ENCODE assay signal across 30 mouse cellular contexts in the genomic region with DNA sequence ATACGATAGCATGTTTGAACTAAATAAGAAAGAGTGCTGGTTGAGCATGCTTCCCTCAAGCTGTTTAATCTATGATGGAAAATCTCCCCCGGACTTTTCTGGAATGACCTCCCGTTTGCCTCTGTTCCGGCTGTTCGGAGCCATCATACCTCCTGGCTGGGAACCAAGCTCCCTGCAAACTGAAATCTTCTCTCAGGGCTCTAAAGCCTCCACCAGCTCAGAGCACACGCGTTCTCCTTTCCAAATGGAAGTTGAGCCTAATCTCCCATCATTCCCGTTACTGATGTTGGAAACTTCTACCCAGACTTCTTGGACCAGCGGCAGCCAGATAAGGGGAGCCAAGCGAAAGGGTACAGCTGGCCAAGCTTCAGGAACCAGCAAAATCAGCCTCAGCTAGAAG. TPM values are rescaled to one million over a fixed set of nuclear protein-coding genes. Genes with fewer than 3 reads are reported as not detected.
"Had no signal": no experiment of that assay in that cellular context is flagged by ENCODE, and none has a peak within 500 bp of the region (broad histone marks: within the 10 kb centered on the region; RNA-seq: fewer than 3 reads in every experiment).

No protein-coding gene starts in this region.

- H3K27me3 ChIP-seq: intestine, embryonic 15.5 days; kidney, embryonic 15.5 days; limb, embryonic 13.5 days; liver, embryonic 13.5 days; midbrain, embryonic 15.5 days; neural tube, embryonic 12.5 days; neural tube, embryonic 15.5 days had no signal

- H3K4me1 ChIP-seq: liver, embryonic 13.5 days; midbrain, embryonic 15.5 days; neural tube, embryonic 12.5 days had no signal

- H3K4me3 ChIP-seq: intestine, embryonic 15.5 days; kidney, embryonic 15.5 days; limb, embryonic 13.5 days; liver, embryonic 13.5 days; midbrain, embryonic 15.5 days; neural tube, embryonic 12.5 days; neural tube, embryonic 15.5 days had no signal

- H3K9ac ChIP-seq: intestine, embryonic 15.5 days; kidney, embryonic 15.5 days; limb, embryonic 13.5 days; liver, embryonic 13.5 days; midbrain, embryonic 15.5 days; neural tube, embryonic 12.5 days; neural tube, embryonic 15.5 days had no signal

- DNase-seq: kidney, adult 11 months; kidney, adult 8-10 months; kidney, postnatal 14 days; kidney, postnatal 4 days; left cerebral cortex, postnatal 4 days; liver, embryonic 13.5 days; lung, adult 2 months; lung, postnatal 36 days; right cerebral cortex, adult 18-20 months; right cerebral cortex, postnatal 14 days; right cerebral cortex, postnatal 4 days; thymus, adult 18-20 months; thymus, postnatal 36 days had no signal

- ATAC-seq: midbrain, embryonic 15.5 days had no signal

- H3K36me3 ChIP-seq: intestine, embryonic 15.5 days; kidney, embryonic 15.5 days; limb, embryonic 13.5 days; liver, embryonic 13.5 days; midbrain, embryonic 15.5 days; neural tube, embryonic 12.5 days; neural tube, embryonic 15.5 days had no signal

- H3K27ac ChIP-seq: intestine, embryonic 15.5 days; kidney, embryonic 15.5 days; limb, embryonic 13.5 days; liver, embryonic 13.5 days; midbrain, embryonic 15.5 days; neural tube, embryonic 12.5 days; neural tube, embryonic 15.5 days had no signal

- H3K4me2 ChIP-seq: intestine, embryonic 15.5 days; kidney, embryonic 15.5 days; limb, embryonic 13.5 days; liver, embryonic 13.5 days; midbrain, embryonic 11.5 days; midbrain, embryonic 15.5 days; neural tube, embryonic 12.5 days; neural tube, embryonic 15.5 days had no signal

- H3K9me3 ChIP-seq: intestine, embryonic 15.5 days; kidney, embryonic 15.5 days; limb, embryonic 13.5 days; liver, embryonic 13.5 days; midbrain, embryonic 15.5 days; neural tube, embryonic 12.5 days; neural tube, embryonic 15.5 days had no signal

RNA-seq across cellular contexts. Expression of a gene that starts 59.0 kb away (rescaled TPM):
- total RNA-seq: layer of hippocampus, adult 18-20 months; layer of hippocampus, postnatal 14 days; left cerebral cortex, adult 8-10 months; left cerebral cortex, postnatal 14 days; left cerebral cortex, postnatal 4 days; liver, adult 2 months; megakaryocyte progenitor cell, adult 5-6 weeks; megakaryocyte-erythroid progenitor cell, adult 5-6 weeks had no signal
- polyA plus RNA-seq: intestine, embryonic 15.5 days; kidney, embryonic 15.5 days; liver, adult 2 months; liver, embryonic 13.5 days; liver, embryonic 16.5 days; lung, adult 2 months; midbrain, embryonic 11.5 days; midbrain, embryonic 15.5 days; neural tube, embryonic 12.5 days; testis, adult 2 months; urinary bladder, adult 2 months had no signal
